Mouse (Mus musculus): ENCODE results near the gene Gmds.

The Gmds gene

DNA sequence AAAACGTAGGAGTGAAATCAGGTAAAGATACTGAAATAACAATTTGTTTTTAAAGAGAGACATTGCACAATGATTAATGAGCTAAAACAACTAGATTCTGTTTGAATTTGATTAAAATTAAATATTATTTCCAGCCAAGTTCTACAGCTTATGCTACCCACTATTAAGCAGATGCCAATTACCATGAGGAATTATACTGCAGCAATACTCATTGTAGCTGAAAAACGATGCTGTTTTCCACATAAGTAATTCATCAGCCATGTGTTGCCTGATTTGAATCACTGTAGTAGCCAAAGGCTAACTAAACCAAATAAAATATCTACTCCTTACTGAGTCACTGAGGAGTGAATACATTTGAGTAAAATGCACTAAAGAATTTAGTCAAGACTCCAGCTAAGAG, 180.3 kb downstream of the Gmds start:
- DNase-seq (ENCODE audit: low spot score): no peak

DNA sequence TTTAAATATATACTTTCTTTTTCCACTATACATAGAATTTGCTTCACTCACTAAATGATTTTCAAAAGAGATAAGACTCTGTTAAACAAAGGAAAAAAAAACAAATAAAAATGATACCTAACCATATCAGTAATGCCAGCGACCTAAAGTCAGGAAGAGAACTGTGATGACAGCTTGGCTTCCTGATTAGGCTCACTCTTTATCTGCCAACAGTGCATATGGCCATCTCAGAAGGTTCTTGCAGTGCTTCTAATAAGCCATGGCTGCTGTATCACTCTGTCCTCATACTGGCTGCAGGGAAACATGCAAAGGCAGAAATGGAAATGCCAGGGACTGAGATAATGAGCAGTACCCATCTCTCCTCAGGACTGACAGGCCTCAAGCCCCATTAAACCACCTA, 192.6 kb downstream of the Gmds start:
- no peak for DNase-seq (ENCODE audit: low spot score)

DNA sequence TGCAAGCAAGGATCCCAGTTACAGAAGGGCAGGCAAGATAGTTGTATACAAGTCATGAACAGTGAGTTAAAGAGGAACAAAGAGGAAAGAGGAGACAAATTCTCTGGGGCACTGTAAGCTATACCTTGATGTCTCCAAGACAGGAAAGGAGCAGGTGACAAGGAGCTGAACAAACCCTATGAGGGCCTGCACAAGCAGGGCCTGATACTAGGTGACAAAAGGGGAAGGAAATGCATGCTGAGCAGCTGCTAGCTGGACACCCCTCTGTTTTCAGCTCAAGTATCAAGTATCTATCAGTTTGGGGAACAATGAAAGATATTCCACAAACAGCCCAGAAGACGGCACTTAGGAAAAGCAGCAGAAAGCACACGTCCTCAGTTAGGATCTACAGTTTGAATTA, 193.4 kb downstream of the Gmds start:
- no peak for DNase-seq (ENCODE audit: low spot score)

DNA sequence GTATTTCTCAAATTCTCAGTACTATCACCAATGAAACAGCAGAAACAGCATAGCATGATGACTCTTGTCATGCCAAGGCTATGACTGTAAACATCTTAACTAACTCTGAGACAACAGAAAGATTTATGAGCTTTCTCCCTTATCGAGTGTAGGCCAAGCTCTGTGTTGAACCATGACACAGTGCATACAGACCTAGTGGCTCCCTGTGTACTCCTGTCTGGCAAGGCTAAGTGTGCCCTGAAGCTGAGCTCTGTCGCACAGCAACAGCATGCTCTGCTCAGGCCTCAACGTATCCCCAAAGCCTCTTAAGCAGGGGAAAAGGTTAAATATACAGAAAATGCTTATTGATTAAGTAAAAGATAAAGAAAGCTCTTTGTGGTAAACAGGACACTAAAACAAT, 194.9 kb downstream of the Gmds start:
- DNase-seq (ENCODE audit: low spot score): no peak

DNA sequence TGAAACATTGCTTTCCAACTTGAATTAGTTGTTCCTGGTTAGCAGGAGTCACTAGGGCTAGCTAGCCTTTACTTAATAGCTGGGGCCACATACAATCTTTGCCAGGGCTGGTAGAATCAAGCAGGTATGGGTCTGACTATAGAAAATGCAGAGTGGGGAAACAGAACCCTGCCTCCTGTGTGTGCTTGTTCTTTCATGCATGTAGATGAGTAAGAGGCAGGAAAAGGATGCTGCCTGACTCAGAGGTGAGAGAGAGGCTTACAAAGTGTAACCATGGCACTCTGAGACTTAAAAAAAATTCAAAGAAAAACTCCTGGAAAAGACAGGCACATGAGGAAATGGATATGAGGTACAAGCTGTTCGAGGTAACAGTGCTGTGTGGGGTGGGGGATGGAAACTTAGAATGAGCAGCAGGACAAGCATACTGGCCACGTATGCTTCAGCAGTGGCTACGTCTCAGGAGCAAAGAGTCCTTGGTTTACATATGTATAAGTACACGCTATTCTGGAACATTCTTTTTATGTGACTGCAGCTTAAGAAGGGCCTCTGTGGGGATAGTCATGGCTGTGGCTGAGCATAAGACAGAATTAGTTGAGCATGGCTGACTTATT, 203.8 kb downstream of the Gmds start:
- DNase-seq (ENCODE audit: low spot score): no peak

GRCm38 (mm10) chr13:32129970-32130369, 208.6 kb downstream of the Gmds start:
- DNase-seq (ENCODE audit: low spot score): no peak

DNA sequence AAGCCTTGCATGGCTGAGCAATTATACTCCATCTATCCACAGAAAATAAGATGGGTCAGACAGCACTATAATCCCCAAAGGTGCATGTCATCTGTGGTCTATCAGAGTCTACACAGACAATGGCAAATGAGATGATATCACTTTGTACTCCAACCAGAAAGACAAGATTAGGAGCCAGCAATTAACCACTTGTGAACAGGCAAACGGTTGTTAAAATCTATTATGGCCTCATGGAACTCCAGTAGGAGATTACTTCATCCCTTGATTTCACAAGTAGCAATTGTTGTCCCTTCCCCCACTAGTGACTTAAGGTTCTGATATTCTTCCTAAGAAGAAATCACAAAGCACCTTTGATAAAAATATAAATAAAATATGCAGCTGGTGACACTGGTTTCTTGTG, 220.2 kb downstream of the Gmds start:
- DNase-seq (ENCODE audit: low spot score): no peak

- no peak for DNase-seq (ENCODE audit: low spot score)
These were observed 223.1 kb downstream of the Gmds start for GRCm38 (mm10) chr13:32115468-32115867.

GRCm38 (mm10) chr13:32113875-32114274, 224.7 kb downstream of the Gmds start:
- DNase-seq (ENCODE audit: low spot score): no peak

DNA sequence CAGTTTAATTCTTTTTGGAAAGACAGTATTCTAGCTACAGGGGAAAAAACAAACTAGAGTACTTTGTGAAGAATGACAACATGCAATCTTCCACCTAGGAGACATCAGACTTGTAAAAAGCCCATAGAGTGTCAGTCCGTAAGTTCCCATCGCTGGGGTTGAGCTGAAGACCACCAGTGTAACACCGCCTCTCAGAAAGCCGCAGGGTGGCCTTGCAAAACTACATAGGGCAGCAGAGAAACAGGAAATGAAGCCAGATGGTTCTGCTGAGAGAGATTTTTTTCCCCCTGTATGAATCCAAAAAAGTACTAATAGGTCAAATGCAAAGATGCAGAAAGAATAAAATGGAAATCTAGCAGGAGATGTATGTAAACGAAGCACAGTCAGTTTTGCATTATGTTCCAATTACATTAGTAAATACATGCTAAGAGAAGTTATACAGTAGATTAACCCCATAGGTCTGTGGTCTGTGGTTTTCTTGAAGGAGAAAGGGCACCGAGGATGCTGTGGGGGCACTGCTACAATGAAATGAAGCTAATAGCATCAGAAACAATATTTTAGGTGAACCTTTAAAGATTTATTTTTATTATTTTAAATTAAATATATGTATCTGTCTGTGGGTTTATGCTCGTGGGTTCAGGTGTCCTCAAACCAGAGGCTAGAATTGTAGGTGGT, 250.1 kb downstream of the Gmds start:
- no peak for DNase-seq (ENCODE audit: low spot score)

DNA sequence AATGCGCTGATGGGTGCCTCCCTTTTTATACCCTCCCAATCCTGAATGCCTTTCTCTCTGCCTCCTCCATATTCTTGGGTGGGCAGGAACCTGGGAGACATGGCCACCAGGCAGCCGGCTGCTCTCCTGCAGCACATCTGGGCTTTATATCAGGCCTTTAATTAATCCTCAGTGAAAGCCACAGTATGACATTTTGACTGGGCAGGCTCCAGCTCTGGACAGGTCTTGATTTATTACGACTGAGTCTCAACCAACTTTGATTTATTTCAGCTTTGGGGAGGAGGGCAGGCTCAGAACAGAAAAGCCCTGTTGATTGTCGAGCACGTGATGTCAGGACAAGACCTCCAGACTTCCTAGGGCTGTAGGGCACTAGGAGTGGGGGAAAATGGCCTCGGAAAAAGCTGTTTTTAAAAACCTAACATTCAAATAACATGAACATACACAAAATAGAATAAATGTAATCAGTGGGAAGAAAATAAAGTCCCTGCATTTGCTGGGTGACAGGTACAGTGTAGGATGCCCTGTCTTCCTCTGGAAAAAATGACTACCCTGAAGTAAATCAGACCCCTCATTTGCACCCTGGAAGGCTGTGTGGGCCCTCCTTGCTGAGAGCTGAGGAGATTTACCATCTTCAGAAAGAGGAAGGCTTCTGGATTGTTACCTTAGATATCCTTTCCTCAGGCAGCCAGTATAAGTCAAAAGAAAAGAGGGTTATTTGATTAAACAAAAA, 257.9 kb downstream of the Gmds start:
- DNase-seq (ENCODE audit: low spot score): no peak

DNA sequence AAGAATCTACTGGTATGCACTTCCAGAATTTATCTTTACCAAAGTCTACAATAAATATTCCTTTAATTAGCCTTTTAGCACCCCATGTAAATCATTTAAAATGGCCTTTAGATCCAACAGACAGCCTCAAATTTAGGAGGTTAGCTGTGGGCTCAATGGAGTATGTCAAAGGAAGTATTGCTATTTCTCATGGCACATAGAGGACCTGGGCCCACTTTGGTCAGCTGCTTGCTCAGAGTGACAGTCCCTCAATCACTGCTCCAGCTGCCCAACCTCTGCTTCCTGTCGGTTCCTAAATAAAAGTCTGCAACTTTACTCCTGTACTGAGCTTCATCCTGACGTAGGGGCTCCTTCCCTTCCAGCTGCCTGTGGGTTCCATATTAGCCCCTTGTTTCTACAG, 264.9 kb downstream of the Gmds start:
- no peak for DNase-seq (ENCODE audit: low spot score)

GRCm38 (mm10) chr13:32055321-32055720, 283.2 kb downstream of the Gmds start:
- DNase-seq (ENCODE audit: low spot score): no peak

DNA sequence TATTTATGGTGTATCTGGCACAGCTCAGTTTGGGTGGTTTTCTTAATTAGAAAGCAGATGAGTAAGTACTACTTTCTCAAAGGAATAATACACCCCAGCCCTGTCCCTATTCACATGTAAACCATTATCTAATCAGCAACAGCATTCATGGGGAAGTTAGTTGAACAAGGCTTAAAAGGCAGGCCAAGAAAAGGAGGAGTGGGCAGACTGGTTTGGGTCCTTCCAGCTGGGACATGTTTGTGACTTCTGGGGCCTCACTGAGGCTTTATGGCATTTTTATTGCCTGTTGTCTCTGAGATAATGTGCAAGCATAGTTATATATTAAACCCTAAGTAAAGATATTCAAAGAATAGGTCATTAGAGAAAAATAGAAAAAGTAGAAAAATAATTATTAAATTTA, 285.0 kb downstream of the Gmds start:
- no peak for DNase-seq (ENCODE audit: low spot score)

GRCm38 (mm10) chr13:32047980-32048959, 290.3 kb downstream of the Gmds start:
- DNase-seq (ENCODE audit: low spot score): no peak

- no peak for DNase-seq (ENCODE audit: low spot score)
These were observed 291.6 kb downstream of the Gmds start for GRCm38 (mm10) chr13:32046961-32047360.

DNA sequence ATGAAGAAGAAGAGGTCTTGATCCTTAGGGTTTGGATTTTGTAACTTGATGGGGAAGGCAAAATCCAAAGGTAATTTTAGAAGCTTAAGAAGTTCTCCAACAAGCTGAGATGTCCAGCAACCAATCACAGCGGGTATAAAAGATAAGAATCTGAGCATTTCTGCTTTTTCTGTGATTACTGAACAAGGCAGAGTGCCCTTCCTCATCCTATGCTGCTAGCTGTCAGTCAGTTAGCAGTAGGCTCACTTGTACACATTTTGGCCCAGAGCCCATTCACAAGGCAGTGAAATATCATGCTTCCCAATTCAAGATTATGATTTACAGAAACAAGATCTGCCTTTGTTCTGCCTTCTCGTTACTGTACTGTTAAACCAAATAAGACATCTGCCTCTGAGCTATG, 295.8 kb downstream of the Gmds start:
- DNase-seq (ENCODE audit: low spot score): no peak

GRCm38 (mm10) chr13:32040822-32041221, 297.7 kb downstream of the Gmds start:
- no peak for DNase-seq (ENCODE audit: low spot score)

GRCm38 (mm10) chr13:32036902-32037301, 301.6 kb downstream of the Gmds start:
- DNase-seq (ENCODE audit: low spot score): no peak

DNA sequence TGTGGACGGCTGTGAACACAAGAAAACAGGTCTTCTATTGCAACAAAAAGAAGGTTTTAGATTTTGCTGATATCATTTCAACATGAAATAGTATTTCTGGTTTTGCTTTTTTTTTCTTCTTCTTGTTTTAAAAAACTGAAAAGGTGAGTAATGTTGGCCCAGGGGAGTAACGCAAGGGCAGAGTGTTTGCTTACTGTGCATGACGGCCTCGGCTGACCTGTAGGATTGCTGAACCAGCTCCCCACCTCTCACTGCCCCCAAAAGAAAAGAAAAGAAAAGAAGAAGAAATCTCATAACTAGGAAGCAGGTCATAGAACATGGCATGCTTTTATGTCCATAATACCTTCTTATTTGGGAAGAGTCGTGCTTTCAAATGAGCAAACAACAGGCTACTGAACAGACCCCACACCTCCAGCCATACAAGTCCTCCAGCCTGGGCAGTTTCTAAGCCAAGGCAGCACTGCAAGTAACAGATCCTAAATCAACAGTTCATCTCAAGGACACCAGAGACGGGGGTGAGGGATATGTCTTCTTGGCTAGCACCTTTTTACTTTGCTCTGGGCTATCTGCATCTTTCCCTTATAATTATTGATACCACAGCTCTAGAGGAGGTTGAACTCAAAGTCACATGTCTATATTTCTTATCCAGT, 303.6 kb downstream of the Gmds start:
- DNase-seq (ENCODE audit: low spot score): no peak

DNA sequence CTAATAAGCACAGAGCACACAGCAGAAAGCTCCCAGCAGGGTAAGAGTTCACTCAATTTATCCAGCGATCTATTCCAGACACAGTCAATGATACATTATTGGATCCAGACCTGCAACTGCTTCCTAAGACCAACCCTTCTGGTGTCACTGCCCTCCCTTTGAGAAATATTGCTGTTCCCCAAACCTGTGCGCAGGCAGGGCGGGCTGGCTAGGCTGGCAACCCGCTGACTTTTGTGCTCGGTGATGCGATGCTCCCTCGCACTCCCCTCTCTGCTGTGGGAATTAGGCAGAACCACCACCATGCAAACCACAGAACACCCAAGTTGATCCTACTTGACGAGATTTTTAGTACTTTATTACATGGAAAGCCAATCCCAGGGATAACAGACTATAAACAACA, 304.4 kb downstream of the Gmds start:
- no peak for DNase-seq (ENCODE audit: low spot score)

Data from ovary, postnatal 10 days (tissue).